Mouse (Mus musculus) brain, embryonic 14.5 days (tissue): ENCODE data around the gene Gm47841.

Experiments used
- CTCF ChIP-seq: fragments of 200-500 bp; IDR thresholded peaks from 2 replicates; pipeline ENCODE4 v1.5.1; 2012; ENCODE audit warnings: inconsistent platforms, mild to moderate bottlenecking, moderate library complexity, borderline replicate concordance; ENCODE audit not compliant: insufficient read depth, insufficient read length; ENCODE audit errors: extremely low read depth
- POLR2A ChIP-seq: fragments of 200-500 bp; IDR thresholded peaks from 2 replicates; pipeline ENCODE4 v1.6.1; 2012; ENCODE audit warnings: mild to moderate bottlenecking, inconsistent platforms, borderline replicate concordance; ENCODE audit not compliant: poor library complexity, insufficient read depth, insufficient read length, severe bottlenecking; ENCODE audit errors: extremely low read depth

GRCm38 (mm10) chr15:101092121-101092828 is 45.1 kb upstream of the Gm47841 start:
- no peak for TF ChIP-seq POLR2A
- TF ChIP-seq CTCF, result no peak
